Mouse (Mus musculus) embryonic facial prominence, embryonic 12.5 days (tissue): ENCODE results near the gene Atp2b2. TPM values are rescaled to one million over a fixed set of nuclear protein-coding genes. Genes with fewer than 3 reads are reported as not detected.

Experiments used
- ATAC-seq: fragments of 200-750 bp; cut with Nextera tagmentation; 2 replicates; pipeline ENCODE4 v1.8.0; 2017; ENCODE audit not compliant: insufficient number of reproducible peaks, insufficient read depth, low FRiP score, low TSS enrichment
- H3K27ac ChIP-seq: fragments of 300-500 bp; sonication (generic); 2 replicates; pipeline ENCODE4 v1.5.1; 2016; ENCODE audit warnings: mild to moderate bottlenecking
- H3K27me3 ChIP-seq: fragments of 300-500 bp; sonication (generic); 2 replicates; pipeline ENCODE4 v1.6.1; 2016; ENCODE audit warnings: mild to moderate bottlenecking, moderate library complexity
- H3K36me3 ChIP-seq: fragments of 300-500 bp; sonication (generic); 2 replicates; pipeline ENCODE4 v1.6.1; 2016; ENCODE audit warnings: mild to moderate bottlenecking
- H3K4me1 ChIP-seq: fragments of 300-500 bp; sonication (generic); 2 replicates; pipeline ENCODE4 v1.6.1; 2016
- H3K4me2 ChIP-seq: fragments of 300-500 bp; sonication (generic); replicated peaks from 2 replicates; pipeline ENCODE4 v1.6.1; 2016; ENCODE audit warnings: mild to moderate bottlenecking, moderate library complexity
- H3K4me3 ChIP-seq: fragments of 300-500 bp; sonication (generic); 2 replicates; pipeline ENCODE4 v1.5.1; 2016; ENCODE audit warnings: mild to moderate bottlenecking
- H3K9ac ChIP-seq: fragments of 300-500 bp; sonication (generic); 2 replicates; pipeline ENCODE4 v1.6.1; 2016; ENCODE audit warnings: mild to moderate bottlenecking, moderate library complexity
- H3K9me3 ChIP-seq: fragments of 300-500 bp; sonication (generic); 2 replicates; pipeline ENCODE4 v1.6.1; 2016; ENCODE audit warnings: mild to moderate bottlenecking, moderate library complexity
- WGBS: fragments of 180-500 bp; shearing (Covaris S2); methylation state at CpG from one replicate; pipeline ENCODE4 v1.1.7; 2016; 5-methylcytosine and 5-hydroxymethylcytosine counted together
- polyA plus RNA-seq: library from polyadenylated mRNA; unstranded; fragments of >200 nt; fragmentation: Nextera tagmentation; extraction: Ambion mirVana; gene quantifications from 2 replicates; pipeline ENCODE4 v1.2.1, GENCODE M21; 2016

The Atp2b2 gene
- polyA plus RNA-seq, 1 experiment from 2014 or later: 1.9 TPM

DNA sequence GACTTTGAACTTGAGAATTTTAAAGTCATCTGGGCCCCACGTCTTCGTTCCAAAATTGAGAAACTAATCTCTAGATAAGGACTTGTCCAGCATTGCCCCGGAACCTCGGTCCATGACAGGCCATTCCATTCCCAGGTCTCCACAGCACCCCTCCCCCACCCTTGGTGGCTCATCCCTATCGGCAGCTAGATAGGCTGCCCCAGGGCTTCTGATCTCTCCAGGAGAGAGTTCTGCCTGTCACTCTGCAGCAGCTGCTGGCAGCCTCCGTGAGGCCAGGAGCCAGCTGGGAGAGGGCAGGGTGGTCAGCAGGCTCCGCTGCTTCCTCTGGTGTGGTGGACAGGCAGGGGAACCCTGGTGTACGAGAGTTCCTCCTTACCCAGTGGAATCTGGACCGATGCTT is 159.2 kb downstream of the Atp2b2 start:
- H3K9me3 ChIP-seq: no peaks in the 10 kb centered on the region
- H3K4me3 ChIP-seq: no peak overlapping the region
- H3K9ac ChIP-seq: no peak overlapping the region
- peaks cover 2% of the 10 kb centered on the region for H3K27me3 ChIP-seq
- 46% methylated on average over 9 of the region's 9 CpGs for WGBS
- no peak for ATAC-seq
- H3K27ac ChIP-seq: no peak overlapping the region
- no peaks in the 10 kb centered on the region for H3K4me1 ChIP-seq
- no peak overlapping the region for H3K4me2 ChIP-seq
- no peaks in the 10 kb centered on the region for H3K36me3 ChIP-seq

- H3K27ac ChIP-seq: no peak overlapping the region
- H3K9me3 ChIP-seq: no peaks in the 10 kb centered on the region
- no peaks in the 10 kb centered on the region for H3K4me1 ChIP-seq
- no peak overlapping the region for H3K4me2 ChIP-seq
- ATAC-seq: no peak
- H3K9ac ChIP-seq: no peak overlapping the region
- 72% methylated on average over 7 of the region's 7 CpGs for WGBS
- no peak overlapping the region for H3K4me3 ChIP-seq
- H3K27me3 ChIP-seq: no peaks in the 10 kb centered on the region
- H3K36me3 ChIP-seq: no peaks in the 10 kb centered on the region
These were observed 160.0 kb downstream of the Atp2b2 start for GRCm38 (mm10) chr6:113882396-113882795.

DNA sequence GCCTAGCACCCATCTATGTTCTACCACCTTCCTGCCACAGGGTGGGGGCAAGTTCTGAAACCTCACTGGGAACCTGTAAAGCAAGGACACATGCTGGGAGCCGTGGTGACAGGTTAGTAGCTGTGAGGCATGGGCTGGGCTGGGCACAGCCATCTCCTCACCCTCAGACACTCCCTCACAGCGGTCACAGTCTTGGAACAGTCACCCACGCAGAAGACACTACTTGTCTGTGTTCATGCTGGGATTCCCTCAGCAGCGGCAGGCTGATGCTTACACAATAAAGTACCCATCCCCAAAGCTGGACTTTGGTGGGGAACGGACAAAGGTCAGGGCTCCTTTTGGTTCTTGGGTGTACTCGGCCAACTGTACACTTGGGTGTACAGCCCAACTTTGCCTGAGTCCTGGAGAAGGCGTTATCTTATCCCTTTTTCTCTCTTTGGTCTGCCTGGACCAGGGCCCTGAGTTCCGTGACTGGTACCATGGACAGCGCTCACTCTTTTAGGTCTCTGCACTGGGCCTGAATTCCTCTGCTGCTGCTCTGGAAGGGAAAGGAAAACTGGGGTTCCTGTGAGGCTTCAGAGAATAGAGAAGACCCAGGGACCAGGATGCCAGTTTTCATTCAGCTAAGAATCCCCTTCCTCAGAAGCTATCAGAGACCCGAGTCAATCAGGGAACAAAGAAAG is 160.7 kb downstream of the Atp2b2 start:
- Histone ChIP-seq H3K4me2 (no peak overlapping the region), H3K4me3 (no peak overlapping the region), H3K9me3 (no peaks in the 10 kb centered on the region), H3K9ac (no peak overlapping the region), H3K27ac (no peak overlapping the region), H3K36me3 (no peaks in the 10 kb centered on the region), H3K27me3 (no peaks in the 10 kb centered on the region), H3K4me1 (no peaks in the 10 kb centered on the region)
- no peak for ATAC-seq
- WGBS: 48% methylated on average over 10 of the region's 10 CpGs

DNA sequence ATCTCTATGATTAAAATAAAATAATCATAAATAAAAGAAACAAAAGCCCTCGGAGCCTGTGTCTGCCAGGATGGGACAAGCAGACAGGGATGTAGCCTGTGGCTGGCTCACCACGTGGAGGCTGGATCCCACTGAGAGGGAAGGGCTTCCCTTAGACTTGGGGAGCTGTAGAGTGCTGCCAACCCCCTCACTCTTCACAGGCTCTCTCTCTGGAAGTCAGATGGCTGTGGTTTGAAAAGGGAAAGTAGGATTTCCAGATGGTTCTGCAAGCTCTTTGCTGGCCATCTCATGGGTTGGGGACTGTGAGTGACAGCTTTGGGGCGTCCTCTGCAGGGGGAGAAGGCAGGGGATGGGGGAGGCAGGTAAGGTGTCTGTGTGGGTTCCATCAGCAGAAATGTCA is 163.0 kb downstream of the Atp2b2 start:
- Histone ChIP-seq H3K4me1 (no peaks in the 10 kb centered on the region), H3K36me3 (no peaks in the 10 kb centered on the region), H3K4me3 (no peak overlapping the region), H3K9ac (no peak overlapping the region), H3K4me2 (no peak overlapping the region), H3K27me3 (no peaks in the 10 kb centered on the region; the same call in 1 of the 2 replicates), H3K9me3 (no peaks in the 10 kb centered on the region), H3K27ac (no peak overlapping the region)
- no peak for ATAC-seq
- 55% methylated on average over 3 of the region's 3 CpGs for WGBS

GRCm38 (mm10) chr6:113878510-113879128 is 163.8 kb downstream of the Atp2b2 start:
- Histone ChIP-seq H3K9ac (no peak overlapping the region), H3K4me2 (no peak overlapping the region), H3K27ac (no peak overlapping the region), H3K4me3 (no peak overlapping the region), H3K4me1 (no peaks in the 10 kb centered on the region), H3K27me3 (no peaks in the 10 kb centered on the region; the same call in 1 of the 2 replicates), H3K9me3 (no peaks in the 10 kb centered on the region), H3K36me3 (no peaks in the 10 kb centered on the region)
- 82% methylated on average over 8 of the region's 8 CpGs for WGBS
- no peak for ATAC-seq

- H3K9ac ChIP-seq: no peak overlapping the region
- no peaks in the 10 kb centered on the region for H3K36me3 ChIP-seq
- WGBS: 73% methylated on average over 3 of the region's 3 CpGs
- no peak overlapping the region for H3K4me3 ChIP-seq
- no peaks in the 10 kb centered on the region for H3K4me1 ChIP-seq
- ATAC-seq: no peak
- H3K27ac ChIP-seq: no peak overlapping the region
- no peak overlapping the region for H3K4me2 ChIP-seq
- no peaks in the 10 kb centered on the region; the same call in 1 of the 2 replicates for H3K27me3 ChIP-seq
- no peaks in the 10 kb centered on the region for H3K9me3 ChIP-seq
These were observed 165.8 kb downstream of the Atp2b2 start for GRCm38 (mm10) chr6:113876585-113876984.

- no peak for ATAC-seq
- Histone ChIP-seq H3K4me2 (no peak overlapping the region), H3K4me1 (no peaks in the 10 kb centered on the region), H3K9me3 (no peaks in the 10 kb centered on the region), H3K36me3 (no peaks in the 10 kb centered on the region), H3K27me3 (no peaks in the 10 kb centered on the region; the same call in 1 of the 2 replicates), H3K27ac (no peak overlapping the region), H3K9ac (no peak overlapping the region), H3K4me3 (no peak overlapping the region)
- WGBS: 74% methylated on average over 2 of the region's 2 CpGs
These were observed 167.2 kb downstream of the Atp2b2 start for GRCm38 (mm10) chr6:113875201-113875600.

- no peak overlapping the region for H3K4me2 ChIP-seq
- H3K4me3 ChIP-seq: no peak overlapping the region
- H3K9ac ChIP-seq: no peak overlapping the region
- no peaks in the 10 kb centered on the region for H3K9me3 ChIP-seq
- ATAC-seq: no peak
- no peak overlapping the region for H3K27ac ChIP-seq
- 66% methylated on average over 7 of the region's 7 CpGs for WGBS
- no peaks in the 10 kb centered on the region; the same call in 1 of the 2 replicates for H3K27me3 ChIP-seq
- H3K36me3 ChIP-seq: no peaks in the 10 kb centered on the region
- H3K4me1 ChIP-seq: no peaks in the 10 kb centered on the region
These were observed 169.8 kb downstream of the Atp2b2 start for GRCm38 (mm10) chr6:113872654-113873053.

DNA sequence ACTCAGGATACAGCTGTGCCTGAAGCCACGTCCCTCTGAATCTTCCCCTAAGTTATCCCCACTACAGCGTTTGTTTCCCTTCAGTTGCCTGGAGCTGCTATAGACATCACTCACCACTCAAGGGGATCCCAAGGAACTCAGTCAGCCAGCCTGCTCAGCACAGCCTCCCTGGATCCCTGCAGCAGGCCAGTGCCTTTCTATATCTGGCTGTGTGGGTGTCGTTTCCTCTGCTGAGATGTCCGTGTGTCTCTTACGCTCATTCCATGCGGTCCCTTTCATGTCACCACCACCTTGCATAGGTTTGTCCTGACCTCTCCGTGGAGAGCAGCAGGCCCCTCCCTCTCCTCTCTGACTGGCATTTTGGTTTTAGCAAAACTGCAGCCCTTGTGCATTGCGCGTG is 171.6 kb downstream of the Atp2b2 start:
- Histone ChIP-seq H3K27ac (no peak overlapping the region), H3K4me1 (no peaks in the 10 kb centered on the region), H3K36me3 (no peaks in the 10 kb centered on the region), H3K4me3 (no peak overlapping the region), H3K27me3 (no peaks in the 10 kb centered on the region; the same call in 1 of the 2 replicates), H3K4me2 (no peak overlapping the region), H3K9ac (no peak overlapping the region), H3K9me3 (no peaks in the 10 kb centered on the region)
- 72% methylated on average over 9 of the region's 9 CpGs for WGBS
- no peak for ATAC-seq

- H3K9ac ChIP-seq: no peak overlapping the region
- H3K4me3 ChIP-seq: no peak overlapping the region
- H3K27me3 ChIP-seq: no peaks in the 10 kb centered on the region
- no peak overlapping the region for H3K27ac ChIP-seq
- 77% methylated on average over 6 of the region's 6 CpGs for WGBS
- ATAC-seq: no peak
- H3K36me3 ChIP-seq: no peaks in the 10 kb centered on the region
- H3K9me3 ChIP-seq: no peaks in the 10 kb centered on the region
- no peak overlapping the region for H3K4me2 ChIP-seq
- no peaks in the 10 kb centered on the region for H3K4me1 ChIP-seq
These were observed 173.9 kb downstream of the Atp2b2 start for GRCm38 (mm10) chr6:113868552-113868951.

DNA sequence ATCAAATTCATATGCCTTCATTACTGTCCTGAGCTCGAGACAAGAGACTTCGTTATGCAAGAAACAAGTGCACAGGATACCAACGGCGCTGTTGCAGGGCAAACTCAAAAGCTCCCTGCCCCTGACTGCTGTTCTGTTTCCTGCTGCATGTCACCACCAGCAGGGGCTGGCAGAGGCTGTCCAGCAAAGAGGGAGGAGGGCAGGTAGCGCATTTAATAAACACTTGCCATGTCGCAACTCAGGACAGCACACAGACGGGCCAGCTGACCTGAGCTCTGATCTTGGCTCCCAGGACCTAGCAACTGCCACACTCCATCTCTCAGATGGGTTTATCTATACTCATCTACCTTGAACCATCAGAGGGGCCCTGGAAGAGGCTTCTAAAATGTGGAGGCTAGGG is 176.7 kb downstream of the Atp2b2 start:
- H3K4me3 ChIP-seq: no peak overlapping the region
- H3K27ac ChIP-seq: no peak overlapping the region
- 72% methylated on average over 7 of the region's 7 CpGs for WGBS
- H3K9me3 ChIP-seq: no peaks in the 10 kb centered on the region
- no peaks in the 10 kb centered on the region for H3K27me3 ChIP-seq
- H3K36me3 ChIP-seq: no peaks in the 10 kb centered on the region
- H3K9ac ChIP-seq: no peak overlapping the region
- H3K4me2 ChIP-seq: no peak overlapping the region
- no peaks in the 10 kb centered on the region for H3K4me1 ChIP-seq
- ATAC-seq: no peak

- Histone ChIP-seq H3K36me3 (no peaks in the 10 kb centered on the region), H3K9ac (no peak overlapping the region), H3K9me3 (no peaks in the 10 kb centered on the region), H3K4me2 (no peak overlapping the region), H3K27ac (no peak overlapping the region), H3K27me3 (no peaks in the 10 kb centered on the region), H3K4me3 (no peak overlapping the region), H3K4me1 (no peaks in the 10 kb centered on the region)
- ATAC-seq: no peak
- 73% methylated on average over 6 of the region's 8 CpGs for WGBS
These were observed 177.6 kb downstream of the Atp2b2 start for GRCm38 (mm10) chr6:113864812-113865211.
